Mouse (Mus musculus): Measurements from ENCODE around the gene Map4k1.

- TF ChIP-seq CTCF (IDR thresholded peaks at IDR 0.05; ENCODE audit: low read depth, low read length) (peak; percentile 38), GATA1 (IDR thresholded peaks at IDR 0.05; ENCODE audit: borderline replicate concordance, low read length) (no peak)
These were observed 33.1 kb downstream of the Map4k1 start for GRCm38 (mm10) chr7:29014984-29015383.

All from G1E (cell line).